Mouse (Mus musculus) heart, postnatal 25 days (tissue): ENCODE measurements around the gene Mrps27. TPM values are rescaled to one million over a fixed set of nuclear protein-coding genes. Genes with fewer than 3 reads are reported as not detected.

ENCODE experiments used
- DNase-seq: peaks from one replicate; pipeline ENCODE4 v3.0.0; 2022; ENCODE audit warnings: low spot score
- intact Hi-C: fragments of 180-260 bp; cut with DNase I; formaldehyde crosslinking; loops from one replicate; pipeline ENCODE4 v1.15.1; 2025
- total RNA-seq, 2 experiments: library from RNA; stranded (reverse); gene quantifications; 2 replicates each; pipeline ENCODE4 v1.2.3; 2021

Gene Mrps27
- total RNA-seq, 2 experiments from 2014 or later: 49.1 to 49.8 TPM

GRCm38 (mm10) chr13:99377055-99377454 is 32.5 kb downstream of the Mrps27 start:
- intact Hi-C loops: loop anchor here (5.0 kb wide), 1 partner anchor 115 kb away; no protein-coding TSS in a partner anchor
- no peak for DNase-seq

GRCm38 (mm10) chr13:99378223-99378622 is 33.6 kb downstream of the Mrps27 start:
- no peak for DNase-seq
- intact Hi-C loops: loop anchor here (2.0 to 5.0 kb wide), 2 partner anchors 37 to 114 kb away; no protein-coding TSS in a partner anchor

GRCm38 (mm10) chr13:99382373-99382772 is 37.8 kb downstream of the Mrps27 start:
- DNase-seq: no peak
- intact Hi-C loops: no loop called here

- intact Hi-C loops: loop anchor here (2.0 kb wide), 1 partner anchor 28 kb away; no protein-coding TSS in a partner anchor
- no peak for DNase-seq
Observed at GRCm38 (mm10) chr13:99384555-99385203, 40.1 kb downstream of the Mrps27 start.

- DNase-seq: no peak
- intact Hi-C loops: loop anchor here (2.0 kb wide), 1 partner anchor 27 kb away; no protein-coding TSS in a partner anchor
Observed at GRCm38 (mm10) chr13:99385911-99386310, 41.3 kb downstream of the Mrps27 start.

DNA sequence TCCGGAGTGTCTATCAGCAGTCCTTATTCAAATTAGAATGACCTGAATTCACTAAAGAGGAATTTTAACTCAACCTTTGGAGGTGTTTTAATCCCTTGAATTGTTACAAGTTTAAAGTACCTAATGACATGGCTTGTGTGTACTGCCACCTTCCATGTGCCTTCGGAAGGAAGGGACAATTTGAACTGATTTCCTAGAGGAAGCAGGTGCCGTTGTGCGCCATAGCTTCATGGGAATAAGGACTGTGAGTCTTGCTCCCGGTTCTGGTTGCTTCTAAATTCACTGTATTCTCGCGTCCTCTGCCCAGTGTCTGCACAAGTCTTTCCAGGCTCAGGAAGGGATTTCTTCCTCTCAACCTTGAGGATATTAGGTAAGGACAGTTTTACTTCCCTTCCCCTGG is 41.8 kb downstream of the Mrps27 start:
- intact Hi-C loops: no loop called here
- DNase-seq: no peak

DNA sequence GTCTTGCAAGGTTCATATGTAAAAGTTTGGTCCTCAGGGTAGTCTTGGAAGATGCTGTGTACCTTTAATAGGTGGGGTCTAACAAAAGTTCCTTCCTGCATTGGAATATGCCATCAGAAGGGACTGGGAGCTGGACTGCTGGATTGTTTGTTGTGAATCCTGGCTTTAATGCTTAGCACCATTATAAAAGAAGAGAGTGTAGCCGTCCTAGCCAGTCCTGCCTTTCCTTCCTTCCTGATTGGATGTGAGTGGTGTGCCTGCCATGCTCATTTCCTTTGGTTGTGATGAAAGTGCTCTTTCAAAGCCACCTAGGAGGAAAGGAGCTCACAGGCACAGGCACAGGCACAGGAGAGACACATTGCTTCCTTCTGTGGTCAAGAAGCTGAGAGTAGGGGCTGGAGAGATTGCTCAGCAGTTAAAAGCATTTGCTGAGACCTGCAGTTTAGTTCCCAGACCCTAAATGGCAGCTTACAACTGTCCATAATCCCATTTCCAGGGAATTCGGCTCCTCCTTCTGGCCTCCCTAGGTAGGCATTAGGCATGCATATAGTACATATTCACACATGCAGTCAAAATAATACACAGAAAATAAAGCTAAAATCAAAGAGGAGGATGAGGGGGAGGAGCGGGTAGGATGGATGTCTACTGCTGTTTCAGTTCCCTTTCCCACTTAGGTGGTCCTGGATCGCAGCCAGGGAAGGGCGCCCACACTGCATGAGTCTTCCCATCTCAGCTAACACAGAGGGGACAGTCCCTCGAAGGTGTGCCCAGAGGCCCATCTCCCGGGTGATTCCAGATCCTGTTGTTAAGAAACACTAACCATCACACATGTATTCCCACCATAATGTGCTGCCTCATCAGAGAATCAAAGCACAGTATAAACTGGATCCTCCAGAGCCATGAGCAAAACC is 43.6 kb downstream of the Mrps27 start:
- DNase-seq: no peak

GRCm38 (mm10) chr13:99391417-99391816 is 46.8 kb downstream of the Mrps27 start:
- intact Hi-C loops: no loop called here
- peak; percentile 46 for DNase-seq

More for the DNA sequence above, 43.6 kb downstream of the Mrps27 start:
- intact Hi-C loops: no loop called here

DNA sequence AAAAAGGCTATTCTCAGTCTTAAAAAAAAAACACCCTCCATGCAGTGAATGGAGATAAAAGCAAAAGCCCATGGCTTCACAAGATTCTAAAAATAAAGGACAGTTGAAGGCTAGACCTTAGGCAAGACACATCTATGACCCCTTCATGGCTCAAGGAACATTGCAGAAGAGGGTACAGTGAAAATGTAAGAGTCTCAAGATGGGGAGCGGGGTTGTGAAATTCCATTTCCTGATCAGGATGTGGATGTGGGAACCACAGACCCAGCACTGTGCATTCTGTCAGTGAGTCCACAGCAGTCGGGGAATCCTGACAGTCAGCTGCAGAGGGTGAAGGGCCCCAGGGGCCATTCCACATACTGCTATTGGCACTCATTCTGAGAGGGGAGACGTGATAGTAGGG is 48.5 kb downstream of the Mrps27 start:
- no peak for DNase-seq
- intact Hi-C loops: no loop called here

DNA sequence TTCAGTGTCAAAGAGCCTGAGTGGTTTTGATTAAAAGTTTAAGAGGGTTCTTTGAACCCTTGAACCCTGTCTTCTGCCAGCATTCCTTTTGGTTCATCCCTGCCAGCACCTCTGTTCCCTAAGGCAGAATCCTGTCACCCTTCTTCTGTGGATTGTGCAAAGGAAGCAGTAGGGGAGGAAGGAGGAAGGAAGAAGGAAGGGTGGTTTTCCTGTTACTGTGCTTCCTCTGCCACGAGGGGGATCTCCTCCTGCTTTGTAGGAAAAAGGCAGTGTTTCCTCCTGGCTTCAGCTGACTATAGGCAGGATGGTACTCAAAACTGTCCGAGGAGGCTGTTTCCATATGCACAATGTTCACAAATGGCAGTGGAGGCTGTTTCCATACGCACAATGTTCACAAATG is 50.1 kb downstream of the Mrps27 start:
- DNase-seq: no peak
- intact Hi-C loops: no loop called here

DNA sequence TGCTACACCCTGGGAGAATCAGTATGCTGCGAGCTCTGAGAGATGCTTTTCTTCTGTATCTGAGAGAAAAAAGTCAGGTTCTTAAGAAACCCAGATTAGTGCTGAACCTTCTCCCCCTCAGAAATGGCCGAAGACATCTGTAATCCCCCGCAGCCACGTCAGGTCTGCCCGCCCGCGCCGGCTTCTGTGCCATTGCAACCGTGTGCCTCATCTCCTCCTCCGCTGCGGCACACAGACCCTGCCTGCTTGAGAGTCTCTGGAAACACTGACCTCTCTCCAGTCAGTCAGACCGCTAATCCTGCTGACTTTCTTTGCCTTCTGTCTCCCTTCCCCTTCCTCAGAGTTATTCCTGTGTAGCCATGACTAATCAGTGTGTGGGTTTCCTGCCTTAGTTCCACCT is 50.9 kb downstream of the Mrps27 start:
- no peak for DNase-seq
- intact Hi-C loops: no loop called here

DNA sequence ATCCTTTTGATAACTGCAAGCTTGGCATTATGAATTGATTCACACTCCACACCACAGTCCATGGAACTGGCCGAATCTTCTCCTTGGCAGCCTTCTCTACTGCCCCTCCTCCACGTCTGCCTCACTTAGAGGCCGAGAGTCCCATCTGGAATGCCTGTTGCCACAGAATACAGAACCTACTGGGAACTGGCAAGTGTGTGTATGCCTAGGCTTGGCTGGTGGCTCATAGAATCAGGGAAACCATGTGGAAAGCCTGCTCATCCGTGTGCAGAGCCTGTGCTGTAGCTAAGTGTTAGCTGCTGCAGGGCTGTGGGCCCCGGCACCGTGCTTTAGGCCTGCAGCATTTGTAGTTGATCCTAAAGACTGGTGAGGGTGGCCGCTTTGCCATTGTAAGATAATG is 52.6 kb downstream of the Mrps27 start:
- intact Hi-C loops: no loop called here
- DNase-seq: no peak

DNA sequence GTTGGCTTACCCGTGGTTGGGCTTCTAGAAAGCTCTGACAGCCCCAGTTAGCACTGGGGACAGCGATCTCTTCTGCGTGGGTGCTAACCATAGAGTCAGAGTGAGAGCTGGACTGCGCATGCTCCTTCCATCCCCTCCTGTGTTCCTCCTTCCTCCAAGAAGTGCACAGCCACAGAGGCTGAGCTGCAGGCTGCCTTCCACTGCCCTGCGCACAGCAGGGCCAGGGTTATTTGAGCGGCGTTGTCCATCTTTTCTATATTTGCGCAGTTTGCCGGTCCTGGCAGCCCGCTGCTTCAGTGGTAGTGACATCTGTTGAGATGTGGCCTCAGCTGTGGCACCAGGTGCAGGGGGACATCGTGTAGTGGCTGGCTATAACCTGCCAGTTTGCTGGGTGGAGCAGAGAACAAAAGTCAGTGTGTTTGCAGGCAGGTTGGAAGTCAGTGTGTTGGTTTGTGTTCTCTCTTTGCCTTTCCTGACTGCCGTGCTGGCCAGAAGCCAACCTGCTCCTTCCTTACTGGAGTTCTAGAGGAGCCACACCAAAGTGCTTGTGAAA is 53.6 kb downstream of the Mrps27 start:
- intact Hi-C loops: no loop called here
- no peak for DNase-seq

GRCm38 (mm10) chr13:99399373-99399772 is 54.8 kb downstream of the Mrps27 start:
- DNase-seq: no peak
- intact Hi-C loops: no loop called here

GRCm38 (mm10) chr13:99409216-99409615 is 64.6 kb downstream of the Mrps27 start:
- intact Hi-C loops: no loop called here
- no peak for DNase-seq

DNA sequence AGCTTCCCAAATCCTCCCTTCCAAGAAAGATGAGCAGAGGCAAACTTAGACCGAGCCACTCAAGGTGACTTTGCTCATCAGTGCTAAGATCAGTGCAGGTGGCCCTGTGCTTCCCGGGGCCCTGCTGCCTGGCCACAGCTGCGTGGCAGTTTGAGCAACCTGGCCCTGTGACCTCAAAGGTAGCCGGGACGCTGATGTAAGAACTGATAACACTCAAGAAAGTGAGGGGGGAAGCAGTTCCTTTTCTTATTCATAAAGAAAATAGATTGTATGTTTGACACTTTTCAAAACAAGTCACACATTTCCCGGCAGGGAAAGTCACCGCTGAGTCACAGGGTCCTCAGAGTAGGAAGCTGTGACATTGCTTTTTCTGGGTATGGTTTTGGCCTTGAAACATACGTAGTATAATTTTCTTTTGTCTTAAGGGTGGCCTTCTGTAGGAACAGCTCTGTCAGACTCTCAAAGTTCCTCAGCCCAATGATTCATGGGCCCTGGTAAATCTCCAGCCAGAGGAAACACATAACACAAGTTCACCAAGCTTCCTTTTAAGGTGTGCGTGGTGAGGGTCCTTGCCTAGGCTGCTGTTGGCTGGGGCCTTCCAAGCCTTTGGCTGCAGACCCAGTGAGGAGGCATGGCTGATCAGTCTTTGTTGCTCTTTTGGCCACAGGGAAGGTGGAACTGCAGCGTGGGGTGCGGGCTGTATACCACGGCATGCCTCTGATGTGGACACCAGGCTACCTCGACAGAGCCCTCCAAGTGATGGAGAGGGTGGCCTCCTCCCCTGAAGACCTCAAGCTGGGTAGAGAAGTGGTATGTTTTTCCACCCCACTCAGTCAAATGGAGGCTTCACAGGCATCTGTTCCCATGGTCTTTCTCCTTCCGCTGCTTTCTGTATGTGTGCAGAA is 66.3 kb downstream of the Mrps27 start:
- intact Hi-C loops: no loop called here
- no peak for DNase-seq

DNA sequence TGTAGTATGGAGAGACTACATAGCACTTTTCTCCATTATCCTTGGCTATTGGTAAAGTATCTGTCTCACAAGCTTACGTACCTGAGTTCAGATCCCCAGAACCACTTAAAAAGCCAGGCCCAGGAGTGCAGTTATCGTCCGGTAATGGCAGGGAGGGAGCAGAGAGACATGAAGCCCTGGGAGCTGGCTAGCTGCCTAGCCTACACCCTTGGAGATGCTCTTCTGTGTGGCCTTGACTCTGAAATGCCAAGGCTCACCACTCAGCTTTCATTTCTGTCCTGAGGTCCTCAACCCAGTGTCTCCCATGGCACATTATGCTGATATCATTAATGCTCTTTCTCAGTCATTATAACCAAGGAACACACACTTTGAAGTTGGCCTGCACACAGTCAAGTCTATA is 67.2 kb downstream of the Mrps27 start:
- intact Hi-C loops: loop anchor here (2.0 kb wide), 1 partner anchor 27 kb away; no protein-coding TSS in a partner anchor
- DNase-seq: no peak

- DNase-seq: peak; percentile 46
- intact Hi-C loops: loop anchor here (2.0 kb wide), 1 partner anchor 28 kb away; no protein-coding TSS in a partner anchor
Observed at GRCm38 (mm10) chr13:99412477-99413080, 68.0 kb downstream of the Mrps27 start.
